Mouse (Mus musculus) v-Abl transformed pro-B cells (cell line): ENCODE results near the gene Pcbp1.
"Not testable (repeated sequence)": the region's sequence is repeated elsewhere in the genome, so short reads cannot be mapped to it uniquely, and the experiment has no call there.

Experiments
- in situ Hi-C, 2 experiments: fragments of 400-800 bp; cut with MboI; formaldehyde crosslinking; loops; one replicate each; pipeline ENCODE4 v1.15.1; 2025; ENCODE audit not compliant: unreplicated experiment in 2 of 2

Pcbp1 gene

DNA sequence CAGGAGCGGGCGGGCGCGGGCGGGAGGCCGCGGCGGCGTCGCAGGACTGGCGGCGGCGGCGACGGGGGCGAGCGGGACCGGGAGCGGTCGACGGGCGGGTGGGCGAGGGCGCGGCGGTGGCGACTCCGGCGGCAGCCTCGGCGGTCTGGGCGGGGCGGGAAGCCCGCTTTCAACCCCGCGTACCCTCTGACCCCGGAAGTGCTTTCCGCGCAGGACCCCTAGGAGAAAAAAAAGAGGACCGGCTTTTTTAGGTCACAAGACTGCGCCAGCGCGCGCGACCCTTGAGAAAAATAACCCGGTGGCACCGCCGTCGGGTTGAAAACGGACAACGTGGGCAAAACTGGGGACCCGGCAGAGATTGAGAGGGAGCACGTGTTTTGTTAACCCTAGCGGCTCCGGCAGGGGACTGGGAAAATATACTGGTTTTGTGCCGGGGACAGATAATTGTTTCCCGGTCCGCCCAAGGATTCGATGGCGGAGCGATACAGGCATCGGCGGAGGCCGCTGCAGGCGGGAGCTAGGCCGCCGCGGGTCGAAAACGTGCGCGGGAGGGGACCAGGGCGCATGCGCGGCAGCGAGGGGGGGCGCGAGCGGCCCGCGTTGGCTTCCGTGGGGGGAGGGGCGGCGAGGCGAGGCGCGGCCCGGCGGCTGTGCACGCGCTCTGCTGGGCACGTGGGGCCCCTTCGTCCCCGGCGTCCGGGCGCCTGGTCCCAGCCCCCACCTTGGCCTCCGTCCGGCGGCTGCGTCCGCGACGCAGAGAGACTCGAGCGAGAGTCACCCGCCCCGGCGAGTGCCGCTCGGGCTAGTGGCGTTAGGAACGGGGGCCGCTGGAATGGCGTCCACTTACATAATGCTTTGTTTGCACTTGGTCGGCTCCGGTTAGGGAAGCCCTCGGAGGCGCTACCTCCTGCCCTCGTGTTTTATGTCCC, at the start of gene Pcbp1:
Gene Pcbp1, minus strand, starts transcription at position 290 of the 929 bp plus-strand sequence.
- in situ Hi-C loops = loop anchor here (25.0 kb wide), 2 partner anchors 89 to 389 kb away; partner anchors contain the start of genes C87436 (in 2 of the 2) and Gm44790 (in 2 of the 2)

- in situ Hi-C loops = no loop called here
These were observed 48.4 kb upstream of the Pcbp1 start for GRCm38 (mm10) chr6:86574495-86574894.

GRCm38 (mm10) chr6:86570830-86571229, 44.7 kb upstream of the Pcbp1 start:
- in situ Hi-C loops = no loop called here

GRCm38 (mm10) chr6:86569461-86569820, 43.3 kb upstream of the Pcbp1 start:
- in situ Hi-C loops = no loop called here

DNA sequence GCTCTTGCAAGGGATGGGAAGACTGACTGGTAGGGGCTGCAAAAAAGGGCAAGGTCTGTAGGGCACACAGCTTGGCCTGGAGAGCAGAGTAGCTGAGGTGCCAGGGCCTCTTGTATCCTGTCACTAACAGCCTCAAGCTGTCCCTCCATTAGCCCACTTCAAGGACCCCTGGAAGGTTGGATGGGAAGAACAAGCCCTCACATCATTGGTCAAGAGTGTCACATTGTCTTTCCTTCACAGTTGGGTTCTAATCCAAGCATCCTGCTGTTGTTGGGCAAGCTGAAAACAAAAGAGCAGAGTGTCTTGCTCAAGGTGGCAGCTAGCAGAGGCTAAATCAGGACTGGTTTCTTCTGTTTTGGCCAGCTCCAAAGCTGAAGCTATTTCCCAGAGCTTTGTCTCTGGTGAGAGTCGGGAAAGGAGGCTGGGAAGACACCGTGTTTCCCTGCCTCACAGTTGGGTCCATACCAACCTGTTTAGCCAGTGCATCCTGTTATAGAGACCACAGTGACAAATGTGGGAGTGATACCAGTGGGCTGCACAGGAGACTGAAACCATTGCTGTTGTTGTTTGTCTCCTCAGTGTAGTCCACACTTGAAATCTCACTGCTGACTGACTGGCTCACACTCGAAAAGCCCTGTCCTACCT, 42.8 kb upstream of the Pcbp1 start:
- in situ Hi-C loops = no loop called here

DNA sequence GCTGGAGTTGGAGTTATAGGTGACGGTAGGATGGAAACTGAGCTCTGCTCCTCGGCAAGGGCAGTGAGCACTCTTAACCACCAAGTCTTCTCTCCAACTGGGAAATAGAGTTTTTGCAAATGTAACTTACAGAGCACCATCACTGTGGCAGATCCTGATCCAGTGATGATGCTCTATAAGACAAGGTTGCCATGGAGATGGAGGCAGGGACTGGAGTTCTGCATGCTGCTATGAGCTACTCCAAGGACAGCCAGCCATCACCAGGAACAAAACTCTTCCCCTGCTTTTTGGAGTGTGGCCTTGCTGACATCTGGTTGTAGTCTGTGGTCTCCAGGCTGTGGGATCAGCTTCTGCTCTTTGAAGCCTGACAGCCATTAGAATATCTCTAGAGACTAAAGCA, 39.7 kb upstream of the Pcbp1 start:
- in situ Hi-C loops = no loop called here

GRCm38 (mm10) chr6:86557182-86557581, 31.1 kb upstream of the Pcbp1 start:
- in situ Hi-C loops = not testable (repeated sequence)

GRCm38 (mm10) chr6:86556345-86557058, 30.4 kb upstream of the Pcbp1 start:
- in situ Hi-C loops = no loop called here

GRCm38 (mm10) chr6:86550587-86550986, 24.5 kb upstream of the Pcbp1 start:
- in situ Hi-C loops = no loop called here

DNA sequence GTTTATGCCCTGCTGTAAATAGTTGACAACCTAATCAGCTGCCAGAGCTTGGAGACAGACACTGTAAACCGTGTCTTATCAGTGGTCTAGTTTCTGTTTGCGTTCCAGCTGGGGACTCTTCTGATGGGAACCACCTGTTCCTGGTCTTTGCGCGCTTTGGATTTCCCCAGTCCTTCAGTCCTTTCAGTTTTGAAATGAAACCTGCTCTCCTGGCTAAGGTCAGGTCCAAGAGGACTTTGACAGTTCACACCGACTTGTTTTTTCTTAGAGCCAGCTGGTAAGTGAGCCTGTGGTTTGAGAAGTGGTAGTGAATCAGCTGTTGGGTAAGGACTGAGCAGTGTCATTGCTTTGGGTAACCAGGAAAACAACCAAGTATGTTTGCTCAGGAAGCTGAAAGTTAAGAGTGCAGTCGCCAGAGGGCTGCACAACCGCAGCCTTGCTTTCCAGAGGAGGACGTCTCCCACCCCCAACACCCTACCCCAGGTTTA, 21.8 kb upstream of the Pcbp1 start:
- in situ Hi-C loops = loop anchor here (5.0 to 25.0 kb wide), 4 partner anchors 111 to 411 kb away; partner anchors contain the start of genes C87436 (in 2 of the 2), Gm44790 (in 2 of the 2) and Anxa4 (in 1 of the 2)

DNA sequence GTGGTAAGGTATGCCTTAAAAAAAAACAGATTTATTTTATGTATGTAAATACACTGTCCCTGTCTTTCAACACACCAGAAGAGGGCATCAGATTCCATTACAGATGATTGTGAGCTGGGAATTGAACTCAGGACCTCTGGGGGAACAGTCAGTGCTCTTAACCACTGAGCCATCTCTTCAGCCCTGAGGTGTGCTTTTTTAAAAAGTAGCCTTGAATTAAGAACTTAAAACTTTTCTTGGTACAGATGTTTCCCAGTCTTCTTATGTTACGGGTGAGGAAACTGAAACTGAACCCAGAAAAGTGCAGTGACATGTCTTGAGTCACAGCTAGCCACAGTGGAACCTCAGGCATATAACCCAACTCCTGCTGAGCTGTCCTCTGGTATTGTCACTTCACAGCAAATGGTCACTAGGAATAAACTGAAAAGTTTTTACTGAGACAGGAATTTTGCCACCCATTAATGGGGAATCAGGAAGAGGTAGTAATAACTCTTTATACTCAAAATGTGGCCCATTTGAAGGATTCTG, 21.2 kb upstream of the Pcbp1 start:
- in situ Hi-C loops = loop anchor here (5.0 to 25.0 kb wide), 4 partner anchors 110 to 410 kb away; partner anchors contain the start of genes C87436 (in 2 of the 2), Gm44790 (in 2 of the 2) and Anxa4 (in 1 of the 2)

DNA sequence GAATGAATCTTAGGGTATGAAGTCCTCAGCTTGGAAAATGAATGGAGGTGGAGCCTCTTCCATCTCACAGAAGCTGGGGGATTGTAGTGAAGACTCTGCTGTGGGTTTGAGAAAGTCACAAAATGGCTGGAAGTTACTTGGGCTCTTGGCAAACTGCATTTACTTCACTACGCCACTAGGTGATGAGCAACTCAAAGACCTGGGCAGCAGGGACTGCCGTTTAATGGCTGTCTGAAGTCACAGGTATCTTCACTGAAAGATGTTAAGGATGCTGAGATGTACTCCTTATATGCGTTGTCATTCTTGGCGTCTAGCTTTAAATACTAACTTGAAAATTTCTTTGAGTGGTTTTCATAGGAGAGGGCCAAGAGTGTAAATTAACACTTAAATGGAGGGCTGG, 19.1 kb upstream of the Pcbp1 start:
- in situ Hi-C loops = loop anchor here (5.0 to 25.0 kb wide), 4 partner anchors 108 to 408 kb away; partner anchors contain the start of genes C87436 (in 2 of the 2), Gm44790 (in 2 of the 2) and Anxa4 (in 1 of the 2)

DNA sequence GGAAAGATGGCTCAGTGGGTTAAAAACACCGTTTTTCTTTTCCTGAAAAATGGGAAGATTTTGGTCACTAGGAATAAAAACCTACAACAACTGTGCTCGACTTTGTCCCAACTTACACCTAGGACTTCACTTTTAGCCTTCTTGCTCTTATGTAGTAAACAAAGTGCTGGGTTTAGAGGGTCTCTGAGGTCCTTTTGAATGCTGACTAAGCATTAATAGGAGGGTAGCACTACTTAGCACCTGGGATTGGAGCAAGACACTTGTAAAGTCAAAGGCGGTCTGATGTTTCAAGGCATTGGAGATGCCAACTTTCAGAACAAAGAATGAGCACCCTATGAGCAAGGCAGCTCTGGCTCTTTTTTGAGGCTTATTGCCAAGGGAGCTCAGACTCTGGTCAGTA, 17.7 kb upstream of the Pcbp1 start:
- in situ Hi-C loops = loop anchor here (10.0 to 25.0 kb wide), 3 partner anchors 107 to 407 kb away; partner anchors contain the start of genes C87436 (in 2 of the 2), Gm44790 (in 2 of the 2) and Anxa4 (in 1 of the 2)

DNA sequence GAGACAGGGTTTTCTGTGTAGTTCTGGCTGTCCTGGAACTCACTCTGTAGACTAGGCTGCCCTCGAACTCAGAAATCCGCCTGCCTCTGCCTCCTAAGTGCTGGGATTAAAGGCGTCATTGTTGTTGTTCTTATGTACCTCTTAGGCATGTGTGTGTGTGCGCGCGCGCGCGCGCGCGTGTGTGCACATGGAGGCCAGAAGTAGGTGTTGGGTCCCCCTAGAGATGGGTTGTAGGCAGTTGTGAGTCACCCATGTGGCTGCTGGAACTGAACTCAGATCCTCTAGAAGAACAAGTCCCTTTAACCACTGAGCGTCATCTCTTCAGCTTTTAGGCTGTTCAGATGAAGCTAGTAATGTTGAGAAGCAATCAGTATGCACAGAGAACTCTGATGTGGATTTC, 16.9 kb upstream of the Pcbp1 start:
- in situ Hi-C loops = loop anchor here (10.0 to 25.0 kb wide), 3 partner anchors 106 to 406 kb away; partner anchors contain the start of genes C87436 (in 2 of the 2), Gm44790 (in 2 of the 2) and Anxa4 (in 1 of the 2)

- in situ Hi-C loops = loop anchor here (10.0 to 25.0 kb wide), 3 partner anchors 104 to 404 kb away; partner anchors contain the start of genes C87436 (in 2 of the 2), Gm44790 (in 2 of the 2) and Anxa4 (in 1 of the 2)
These were observed 15.5 kb upstream of the Pcbp1 start for GRCm38 (mm10) chr6:86541650-86542049.

GRCm38 (mm10) chr6:86528451-86528785, 2.3 kb upstream of the Pcbp1 start:
- in situ Hi-C loops = loop anchor here (25.0 kb wide), 2 partner anchors 91 to 391 kb away; partner anchors contain the start of genes C87436 (in 2 of the 2) and Gm44790 (in 2 of the 2)

- in situ Hi-C loops = loop anchor here (25.0 kb wide), 2 partner anchors 91 to 391 kb away; partner anchors contain the start of genes C87436 (in 2 of the 2) and Gm44790 (in 2 of the 2)
These were observed 1.8 kb upstream of the Pcbp1 start for GRCm38 (mm10) chr6:86527766-86528450.

DNA sequence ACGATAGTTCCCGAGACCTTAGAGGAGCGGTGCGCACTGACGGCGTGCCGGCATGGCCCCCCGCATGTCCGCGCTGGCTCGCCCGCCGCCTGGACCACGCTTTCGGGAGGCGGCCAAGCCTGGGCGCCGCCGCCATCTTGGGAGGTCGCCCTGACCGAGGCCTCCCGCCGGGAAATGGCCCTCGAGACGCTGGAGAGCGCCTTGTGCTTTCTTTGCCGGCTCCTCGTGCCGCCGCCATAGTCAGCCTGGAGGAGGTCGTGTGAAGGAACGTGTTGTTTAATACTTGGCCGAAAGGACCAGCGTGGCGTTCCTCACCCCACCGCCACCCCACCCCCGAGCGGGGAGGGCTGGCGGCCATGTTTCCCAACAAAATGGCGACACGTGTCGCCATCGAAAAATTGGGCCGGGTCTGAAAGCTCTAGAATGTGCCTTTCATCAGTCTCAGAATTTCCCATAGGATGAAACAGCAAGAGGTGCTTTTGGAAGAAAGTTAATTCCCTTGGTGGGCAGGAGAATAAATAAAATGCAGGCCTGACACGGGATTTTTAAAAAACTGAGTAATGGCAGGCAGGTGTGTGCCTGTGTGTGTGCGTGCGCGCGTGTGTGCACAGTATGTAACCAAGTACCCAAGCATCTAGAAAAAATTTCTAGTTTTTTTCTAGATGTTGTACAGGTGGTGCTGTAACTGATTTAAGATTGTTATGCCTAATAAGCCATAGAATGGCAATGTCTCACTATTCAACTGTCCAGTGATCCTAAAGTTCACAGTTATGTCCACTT, 1.0 kb upstream of the Pcbp1 start:
- in situ Hi-C loops = loop anchor here (25.0 kb wide), 2 partner anchors 90 to 390 kb away; partner anchors contain the start of genes C87436 (in 2 of the 2) and Gm44790 (in 2 of the 2)
